22 mouse cellular contexts compared by ENCODE assay signal in genomic region chr9:42036885-42037284, GRCm38 (mm10).
DNase-seq lines count a peak whose midpoint lies in the region; ATAC-seq and TF ChIP-seq lines count a peak whose summit lies in the region.
"Had no signal": no experiment of that assay in that cellular context is flagged by ENCODE, and none has a peak within 500 bp of the region (broad histone marks: within the 10 kb centered on the region; RNA-seq: fewer than 3 reads in every experiment).

No protein-coding gene starts in this region.

- no peaks in the 10 kb centered on the region for H3K9me3 ChIP-seq in kidney, embryonic 16.5 days (ENCODE audit: low read length)
- H3K9me3 ChIP-seq in midbrain, embryonic 13.5 days = no peaks in the 10 kb centered on the region
- no peaks in the 10 kb centered on the region for H3K9me3 ChIP-seq in midbrain, embryonic 15.5 days
- H3K9me3 ChIP-seq: embryonic facial prominence, embryonic 13.5 days; forebrain, embryonic 12.5 days; heart, embryonic 10.5 days; hindbrain, embryonic 12.5 days had no signal

- TF ChIP-seq POLR2A in lung, adult 2 months (IDR thresholded peaks at IDR 0.05; ENCODE audit: borderline replicate concordance, extremely low read depth, low read depth, low read length) = no peak

- no peak overlapping the region for H3K9ac ChIP-seq in kidney, embryonic 16.5 days (replicated peaks; ENCODE audit: low read length)
- no peak overlapping the region for H3K9ac ChIP-seq in midbrain, embryonic 13.5 days (replicated peaks)
- no peak overlapping the region for H3K9ac ChIP-seq in midbrain, embryonic 15.5 days
- H3K9ac ChIP-seq: embryonic facial prominence, embryonic 13.5 days; forebrain, embryonic 12.5 days; hindbrain, embryonic 12.5 days had no signal

- no peak for ATAC-seq in kidney, embryonic 16.5 days (ENCODE audit: low FRiP score, low TSS enrichment)
- no peak for ATAC-seq in midbrain, embryonic 13.5 days
- ATAC-seq in midbrain, embryonic 15.5 days (replicated peaks) = no peak
- ATAC-seq: activated CD4-positive, CD25-positive, alpha-beta regulatory T cell, adult 4 months; forebrain, embryonic 16.5 days; Patski had no signal

- H3K27ac ChIP-seq in kidney, embryonic 16.5 days (ENCODE audit: low read length) = no peak overlapping the region
- H3K27ac ChIP-seq in midbrain, embryonic 13.5 days = 0 out of 2 replicates have a peak overlapping the region, but pooled peaks have one; percentile 19
- no peak overlapping the region for H3K27ac ChIP-seq in midbrain, embryonic 15.5 days
- H3K27ac ChIP-seq: embryonic facial prominence, embryonic 13.5 days; forebrain, embryonic 12.5 days; heart, embryonic 10.5 days; hindbrain, embryonic 12.5 days had no signal

- H3K4me1 ChIP-seq in kidney, embryonic 16.5 days (ENCODE audit: insufficient read depth, low read length) = no peaks in the 10 kb centered on the region
- H3K4me1 ChIP-seq in midbrain, embryonic 13.5 days (replicated peaks) = peaks cover 19% of the 10 kb centered on the region
- peaks cover 17% of the 10 kb centered on the region for H3K4me1 ChIP-seq in midbrain, embryonic 15.5 days
- H3K4me1 ChIP-seq in lung, adult 2 months (ENCODE audit: control insufficient read depth, insufficient read depth, low read length) = peaks cover 4% of the 10 kb centered on the region; the same call in 1 of the 2 replicates
- H3K4me1 ChIP-seq: heart, embryonic 10.5 days had no signal

- no peaks in the 10 kb centered on the region for H3K36me3 ChIP-seq in kidney, embryonic 16.5 days (ENCODE audit: insufficient read depth, low read length)
- H3K36me3 ChIP-seq in midbrain, embryonic 13.5 days = no peaks in the 10 kb centered on the region; the same call in 1 of the 2 replicates
- no peaks in the 10 kb centered on the region for H3K36me3 ChIP-seq in midbrain, embryonic 15.5 days (replicated peaks)
- H3K36me3 ChIP-seq: forebrain, embryonic 12.5 days; hindbrain, embryonic 12.5 days had no signal

- no peak overlapping the region for H3K4me3 ChIP-seq in kidney, embryonic 16.5 days (ENCODE audit: low read length)
- H3K4me3 ChIP-seq in midbrain, embryonic 13.5 days (replicated peaks) = no peak overlapping the region
- no peak overlapping the region for H3K4me3 ChIP-seq in midbrain, embryonic 15.5 days
- H3K4me3 ChIP-seq in lung, adult 2 months (replicated peaks; ENCODE audit: extremely low read depth, low read depth, low read length) = no peak overlapping the region
- H3K4me3 ChIP-seq: embryonic facial prominence, embryonic 13.5 days; forebrain, embryonic 12.5 days; heart, embryonic 10.5 days; hindbrain, embryonic 12.5 days had no signal

- peak; percentile 64 for DNase-seq in kidney, adult 18-20 months
- peak; percentile 76 to 85 for DNase-seq in kidney, postnatal 25 days
- DNase-seq in lung, adult 2 months = no peak
- no peak for DNase-seq in adrenal gland, adult 8-10 months
- DNase-seq: adrenal gland, postnatal 36 days; cerebellum, adult 8-10 months; cerebellum, postnatal 36 days; gastrocnemius, postnatal 10 days; heart, adult 18-20 months; heart, postnatal 10 days; heart, postnatal 4 days had no signal

- no peak overlapping the region for H3K4me2 ChIP-seq in kidney, embryonic 16.5 days (replicated peaks; ENCODE audit: low read depth, low read length)
- H3K4me2 ChIP-seq in midbrain, embryonic 13.5 days (replicated peaks) = no peak overlapping the region
- no peak overlapping the region for H3K4me2 ChIP-seq in midbrain, embryonic 15.5 days
- H3K4me2 ChIP-seq: embryonic facial prominence, embryonic 13.5 days; forebrain, embryonic 12.5 days; hindbrain, embryonic 12.5 days had no signal

- no peaks in the 10 kb centered on the region for H3K27me3 ChIP-seq in kidney, embryonic 16.5 days (ENCODE audit: insufficient read depth, low read length)
- peaks cover 7% of the 10 kb centered on the region; the same call in 1 of the 2 replicates for H3K27me3 ChIP-seq in midbrain, embryonic 13.5 days
- no peaks in the 10 kb centered on the region for H3K27me3 ChIP-seq in midbrain, embryonic 15.5 days (replicated peaks)
- H3K27me3 ChIP-seq: CH12.LX; embryonic facial prominence, embryonic 13.5 days; hindbrain, embryonic 12.5 days; Patski had no signal

- WGBS in kidney, embryonic 16.5 days = 92% methylated on average over 11 of the region's 11 CpGs
- WGBS in midbrain, embryonic 13.5 days = 96% methylated on average over 11 of the region's 11 CpGs
- 93% methylated on average over 11 of the region's 11 CpGs for WGBS in midbrain, embryonic 15.5 days
- 85% methylated on average over 11 of the region's 11 CpGs for WGBS in lung, adult 2 months

- no peak for TF ChIP-seq CTCF in lung, adult 2 months (IDR thresholded peaks at IDR 0.05; ENCODE audit: insufficient read depth, low read length)

Comparison
In these comparisons a context has a peak if more than half of its experiments do, and no peak if none do; other contexts are left out.
1. DNase-seq: peak in kidney, adult 18-20 months (single experiment) and kidney, postnatal 25 days (2 of 2); none in lung, adult 2 months (single experiment) and adrenal gland, adult 8-10 months (single experiment).